Mouse (Mus musculus) natural killer cell, adult 2 months (primary cell): ENCODE data around the gene Sin3a.

Experiments
- DNase-seq, 2 experiments: peaks; one replicate each; pipeline ENCODE4 v3.0.0; 2022; ENCODE audit warnings: low spot score in 2 of 2

Gene Sin3a

DNA sequence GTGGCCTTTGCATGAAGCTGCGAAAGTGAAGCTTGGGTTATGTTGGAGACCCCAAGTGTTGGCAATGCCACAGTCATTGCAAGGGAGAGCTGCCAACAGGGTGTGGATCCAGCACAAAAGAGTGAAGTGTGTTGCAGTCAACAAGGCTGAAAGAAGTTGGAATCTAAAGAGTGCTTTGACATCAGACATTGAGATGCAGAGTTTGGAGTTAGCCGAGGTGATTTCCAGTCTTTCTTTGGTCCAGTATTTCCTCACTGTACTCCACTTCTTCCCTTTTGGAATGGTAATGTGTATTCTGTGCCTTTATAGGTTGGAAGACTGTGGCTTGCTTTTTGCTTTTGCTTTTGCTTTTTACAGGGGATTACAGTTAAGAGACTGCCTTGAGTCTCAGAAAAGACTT, 94.3 kb downstream of the Sin3a start:
- DNase-seq = no peak

DNA sequence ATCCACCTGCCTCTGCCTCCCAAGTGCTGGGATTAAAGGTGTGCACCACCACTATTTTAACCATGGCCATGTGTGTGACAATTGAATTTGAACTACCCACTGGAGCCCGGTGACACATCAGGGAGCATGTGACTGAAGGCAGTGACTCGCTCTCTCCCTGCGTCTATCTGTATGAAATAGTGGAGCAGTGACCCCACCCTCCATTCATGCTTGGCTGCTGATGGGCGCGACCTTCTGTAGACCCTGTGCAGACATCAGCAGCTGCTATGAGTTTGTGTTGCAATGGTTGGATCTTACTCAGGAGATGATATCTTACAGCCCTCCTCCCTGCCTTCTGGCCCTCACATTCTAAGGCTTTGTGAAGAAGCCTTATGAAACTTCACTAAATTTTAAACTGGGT, 96.6 kb downstream of the Sin3a start:
- no peak for DNase-seq
